Mouse (Mus musculus): ENCODE measurements at regions not wholly inside any gene's neighbourhood (a gene's known extent, or its start where the extent isn't known, plus 50 kb on each side); places are given as distances from the start of the nearest gene placed in this dataset.

DNA sequence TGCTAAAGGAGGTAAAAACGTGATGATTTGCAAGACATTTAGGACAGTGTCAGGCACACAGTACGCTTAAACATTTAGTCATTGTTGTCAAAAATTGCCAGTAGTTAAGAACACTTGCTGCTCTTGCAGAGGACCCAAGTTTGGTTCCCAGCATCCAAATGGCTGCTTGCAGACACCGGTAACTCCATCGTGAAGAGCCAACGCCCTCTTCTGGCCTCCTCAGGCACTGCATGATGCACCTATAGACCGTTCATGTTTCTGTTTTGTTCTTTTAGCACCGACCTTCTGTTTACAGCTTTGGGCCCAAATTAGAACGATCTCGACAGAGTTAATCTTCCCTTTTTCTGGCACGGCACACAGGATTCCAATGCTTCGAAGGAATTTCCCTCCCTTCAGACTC, 76.4 kb upstream of the Fer start:
- ATAC-seq = no peak
- ChIA-PET CTCF (no interaction called here), POLR2A (interaction anchor here (0.6 kb wide), 1 partner anchor 74 kb away, joined by 3 read pairs; no protein-coding TSS in a partner anchor)
- DNase-seq (ENCODE audit: low read depth, low spot score) = no peak
- peak; percentile 38 for TF ChIP-seq CTCF (IDR thresholded peaks at IDR 0.05)
- no peaks in the 10 kb centered on the region for H3K27me3 ChIP-seq
- in situ Hi-C loops (cut with MboI; ENCODE audit: low pct_unique_long_range_greater_than_20kb) = no loop called here

DNA sequence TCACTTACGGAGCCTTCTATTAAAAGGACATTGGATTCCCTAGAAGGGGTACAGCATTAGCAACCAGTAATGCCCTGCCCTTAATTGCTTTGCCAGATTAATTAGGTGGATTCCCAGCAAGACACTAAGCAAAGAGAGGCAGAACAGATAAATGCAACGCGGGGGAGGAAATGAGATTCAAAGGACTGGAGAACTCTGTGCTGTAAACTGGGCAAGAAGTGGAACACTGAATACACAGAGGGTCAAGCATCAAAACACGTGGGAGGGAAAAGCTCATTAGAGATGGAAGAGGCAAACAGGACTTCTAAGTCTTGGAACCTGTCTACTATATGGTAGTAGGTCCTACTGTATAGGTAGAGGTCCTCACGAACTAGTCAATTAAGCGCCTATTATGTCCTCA, 68.5 kb upstream of the Fer start:
- in situ Hi-C loops (cut with MboI; ENCODE audit: low pct_unique_long_range_greater_than_20kb) = no loop called here
- no peak for TF ChIP-seq CTCF (IDR thresholded peaks at IDR 0.05)
- ATAC-seq = no peak
- no peak for DNase-seq (ENCODE audit: low read depth, low spot score)
- CTCF ChIA-PET = interaction anchor here (2.4 kb wide), 1 partner anchor 9 kb away, joined by 7 read pairs; no protein-coding TSS in a partner anchor
- no peaks in the 10 kb centered on the region for H3K27me3 ChIP-seq
- POLR2A ChIA-PET = no interaction called here

DNA sequence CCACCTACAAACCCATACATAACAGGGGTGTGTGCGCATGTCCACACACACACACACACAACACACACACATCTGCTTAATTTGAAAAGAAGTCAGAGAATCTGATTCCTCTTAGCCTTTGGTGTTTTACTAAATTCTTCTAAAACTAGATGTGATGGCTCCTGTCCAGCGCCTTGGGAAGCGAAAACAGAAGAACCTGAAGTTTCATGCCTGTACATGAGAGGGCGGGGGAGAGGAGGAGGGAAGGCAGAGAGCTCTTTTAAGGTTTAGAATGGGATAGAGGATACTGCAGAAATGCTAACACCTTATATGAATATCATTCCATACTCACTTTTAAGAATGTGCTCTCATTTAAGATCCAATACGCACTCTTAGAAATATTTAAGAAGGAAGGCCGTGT, 64.5 kb upstream of the Fer start:
- in situ Hi-C loops (cut with MboI; ENCODE audit: low pct_unique_long_range_greater_than_20kb) = no loop called here
- ChIA-PET POLR2A (no interaction called here), CTCF (interaction anchor here (1.1 kb wide), 1 partner anchor 14 kb away, joined by 4 read pairs; no protein-coding TSS in a partner anchor)
- H3K27me3 ChIP-seq = no peaks in the 10 kb centered on the region
- DNase-seq (ENCODE audit: low read depth, low spot score) (no peak), ATAC-seq (no peak)
- TF ChIP-seq CTCF (IDR thresholded peaks at IDR 0.05) = no peak

GRCm38 (mm10) chr17:63798961-63799531, 63.8 kb upstream of the Fer start:
- in situ Hi-C loops (cut with MboI; ENCODE audit: low pct_unique_long_range_greater_than_20kb) = no loop called here
- ATAC-seq (peak; percentile 83), DNase-seq (ENCODE audit: low read depth, low spot score) (peak; percentile 41)
- no peak for TF ChIP-seq CTCF (IDR thresholded peaks at IDR 0.05)
- POLR2A ChIA-PET = no interaction called here
- CTCF ChIA-PET = interaction anchor here (0.7 to 1.1 kb wide), 2 partner anchors 15 to 148 kb away, joined by 3 to 4 read pairs; no protein-coding TSS in a partner anchor
- H3K27me3 ChIP-seq = no peaks in the 10 kb centered on the region

GRCm38 (mm10) chr17:63801411-63801810, 61.5 kb upstream of the Fer start:
- CTCF ChIA-PET = no interaction called here
- DNase-seq (ENCODE audit: low read depth, low spot score) (no peak), ATAC-seq (peak; percentile 36)
- H3K27me3 ChIP-seq = no peaks in the 10 kb centered on the region
- POLR2A ChIA-PET = no interaction called here
- no peak for TF ChIP-seq CTCF (IDR thresholded peaks at IDR 0.05)
- in situ Hi-C loops (cut with MboI; ENCODE audit: low pct_unique_long_range_greater_than_20kb) = loop anchor here (10.0 kb wide), 1 partner anchor 227 kb away; no protein-coding TSS in a partner anchor

- in situ Hi-C loops (cut with MboI; ENCODE audit: low pct_unique_long_range_greater_than_20kb) = loop anchor here (10.0 kb wide), 1 partner anchor 228 kb away; no protein-coding TSS in a partner anchor
- no peaks in the 10 kb centered on the region for H3K27me3 ChIP-seq
- DNase-seq (ENCODE audit: low read depth, low spot score) (no peak), ATAC-seq (no peak)
- TF ChIP-seq CTCF (IDR thresholded peaks at IDR 0.05) = no peak
- POLR2A ChIA-PET = interaction anchor here (1.4 kb wide), 1 partner anchor 61 kb away, joined by 3 read pairs; the partner anchor contains the start of genes A930002H24Rik and Fer
- CTCF ChIA-PET = interaction anchor here (0.6 to 2.5 kb wide), 17 partner anchors 8 to 412 kb away, joined by 3 to 18 read pairs (median 5); partner anchors contain the start of gene A930002H24Rik
Observed at GRCm38 (mm10) chr17:63802846-63803245, 60.0 kb upstream of the Fer start.

GRCm38 (mm10) chr17:63803599-63803998, 59.3 kb upstream of the Fer start:
- ATAC-seq = no peak
- H3K27me3 ChIP-seq = no peaks in the 10 kb centered on the region
- peak; percentile 90 for TF ChIP-seq CTCF (IDR thresholded peaks at IDR 0.05)
- DNase-seq (ENCODE audit: low read depth, low spot score) = no peak
- in situ Hi-C loops (cut with MboI; ENCODE audit: low pct_unique_long_range_greater_than_20kb) = loop anchor here (10.0 kb wide), 1 partner anchor 229 kb away; no protein-coding TSS in a partner anchor
- ChIA-PET POLR2A (interaction anchor here (0.5 to 1.4 kb wide), 3 partner anchors 60 to 118 kb away, joined by 3 to 4 read pairs (median 3); partner anchors contain the start of genes A930002H24Rik and Fer), CTCF (interaction anchor here (0.6 to 2.5 kb wide), 24 partner anchors 8 to 411 kb away, joined by 3 to 18 read pairs (median 4); partner anchors contain the start of gene A930002H24Rik)

DNA sequence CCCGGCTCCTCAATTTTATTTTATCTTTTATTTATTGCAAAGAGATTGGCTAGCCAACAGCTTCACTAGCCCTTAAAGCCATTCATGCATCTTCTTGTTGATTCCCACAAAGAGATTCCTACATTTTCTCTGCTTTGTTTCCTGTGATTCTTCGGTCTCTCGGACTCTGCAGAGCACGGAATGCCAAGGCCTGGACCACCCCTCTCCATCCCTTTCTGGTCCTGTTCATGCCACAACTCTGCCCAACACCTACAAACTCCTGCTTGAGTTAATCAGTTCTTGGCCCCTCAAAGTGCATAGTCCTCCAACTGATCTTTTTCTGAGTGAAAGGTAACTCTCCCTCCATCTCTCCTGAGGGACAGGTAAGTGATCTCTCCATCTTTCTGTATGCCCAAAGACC, 58.4 kb upstream of the Fer start:
- ChIA-PET POLR2A (no interaction called here), CTCF (interaction anchor here (1.2 to 2.5 kb wide), 11 partner anchors 8 to 170 kb away, joined by 3 to 18 read pairs (median 5); partner anchors contain the start of gene A930002H24Rik)
- no peak for TF ChIP-seq CTCF (IDR thresholded peaks at IDR 0.05)
- DNase-seq (ENCODE audit: low read depth, low spot score) (no peak), ATAC-seq (no peak)
- H3K27me3 ChIP-seq = no peaks in the 10 kb centered on the region
- in situ Hi-C loops (cut with MboI; ENCODE audit: low pct_unique_long_range_greater_than_20kb) = loop anchor here (10.0 kb wide), 1 partner anchor 230 kb away; no protein-coding TSS in a partner anchor

DNA sequence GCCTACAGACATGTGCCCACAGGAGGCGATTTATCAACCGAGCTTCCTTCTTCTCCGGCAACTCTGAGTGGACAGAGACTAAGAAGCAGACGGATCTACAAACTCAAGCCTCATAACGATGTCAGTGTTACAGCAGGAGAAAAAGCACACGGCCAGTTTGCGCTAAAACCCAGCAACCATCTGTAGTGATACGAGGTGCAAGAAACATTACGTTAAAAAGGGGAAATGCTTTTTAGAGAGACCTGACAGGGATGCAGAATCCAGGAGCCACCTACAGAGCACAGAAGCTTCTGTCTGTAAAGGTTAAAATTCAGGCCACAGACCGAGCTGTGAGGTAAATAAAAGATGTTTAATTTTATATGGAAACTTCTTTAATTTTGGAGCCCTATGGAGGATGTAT, 56.5 kb upstream of the Fer start:
- no peaks in the 10 kb centered on the region for H3K27me3 ChIP-seq
- no peak for DNase-seq (ENCODE audit: low read depth, low spot score)
- TF ChIP-seq CTCF (IDR thresholded peaks at IDR 0.05) = no peak
- ATAC-seq = no peak
- in situ Hi-C loops (cut with MboI; ENCODE audit: low pct_unique_long_range_greater_than_20kb) = loop anchor here (10.0 kb wide), 1 partner anchor 232 kb away; no protein-coding TSS in a partner anchor
- POLR2A ChIA-PET = interaction anchor here (0.8 kb wide), 1 partner anchor 55 kb away, joined by 3 read pairs; no protein-coding TSS in a partner anchor
- CTCF ChIA-PET = no interaction called here

DNA sequence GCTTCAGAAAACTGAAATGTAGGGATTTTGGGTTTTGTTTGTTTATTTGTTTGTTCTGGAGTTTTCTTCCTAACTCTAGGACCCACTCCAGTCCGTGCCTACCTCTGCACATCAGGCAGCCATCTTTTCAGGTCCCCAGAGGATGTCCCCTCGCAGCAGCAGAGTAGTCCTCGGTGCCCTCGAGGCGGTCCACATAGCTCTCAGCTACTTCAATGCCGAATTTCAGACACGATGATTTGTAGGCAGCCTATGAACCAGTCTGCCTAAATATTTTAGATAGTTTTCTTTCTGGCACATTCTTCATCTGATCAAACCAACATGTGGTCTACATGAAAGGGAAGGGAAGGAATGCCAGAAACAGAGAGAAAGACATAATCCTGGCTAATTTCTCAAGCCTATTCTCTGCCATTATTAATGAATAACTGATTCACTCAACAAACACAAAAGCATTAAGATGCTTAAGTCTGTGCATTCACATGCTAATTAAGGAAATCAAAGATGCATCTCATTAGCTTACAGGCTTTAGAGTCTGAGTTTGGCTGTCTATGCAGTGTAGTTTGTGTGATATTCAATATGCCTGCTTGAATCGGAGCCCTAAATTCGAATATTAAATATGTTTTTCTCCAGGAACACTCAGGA, 55.2 kb upstream of the Fer start:
- POLR2A ChIA-PET = no interaction called here
- ATAC-seq = no peak
- H3K27me3 ChIP-seq = no peaks in the 10 kb centered on the region
- in situ Hi-C loops (cut with MboI; ENCODE audit: low pct_unique_long_range_greater_than_20kb) = loop anchor here (10.0 kb wide), 1 partner anchor 233 kb away; no protein-coding TSS in a partner anchor
- no peak for TF ChIP-seq CTCF (IDR thresholded peaks at IDR 0.05)
- CTCF ChIA-PET = interaction anchor here (1.2 kb wide), 1 partner anchor 11 kb away, joined by 3 read pairs; no protein-coding TSS in a partner anchor
- no peak for DNase-seq (ENCODE audit: low read depth, low spot score)

Data from Patski (cell line).